Mouse (Mus musculus) ovary, adult 10 weeks (tissue): ENCODE measurements around the gene Mrps23. TPM values are rescaled to one million over a fixed set of nuclear protein-coding genes. Genes with fewer than 3 reads are reported as not detected.

Experiments
- polyA plus RNA-seq: library from polyadenylated mRNA; stranded (reverse); fragments of 350-450 nt; fragmentation: Illumina TruSeq; extraction: RNeasy Lipid Tissue Mini Kit (QIAGEN cat#74804); gene quantifications from one replicate; pipeline ENCODE4 v1.2.3, GENCODE M21; 2014

Mrps23 gene
- polyA plus RNA-seq: 62.1 TPM

GRCm38 (mm10) chr11:88203712-88204532, at the start of gene Mrps23:
Gene Mrps23, plus strand, starts transcription at chr11:88204388.

Other genes starting within 250 kb of the Mrps23 start
- 155 TPM for gene Dynll2, start 216.9 kb upstream of the Mrps23 start, polyA plus RNA-seq
- 1,037 TPM for gene Srsf1, start 157.0 kb upstream of the Mrps23 start, polyA plus RNA-seq
- 161 TPM for gene Vezf1, start 136.1 kb upstream of the Mrps23 start, polyA plus RNA-seq
- gene Cuedc1, start 106.3 kb upstream of the Mrps23 start, polyA plus RNA-seq: 4.7 TPM
- gene Ccdc182, start 89.7 kb downstream of the Mrps23 start, polyA plus RNA-seq: not detected